Mouse (Mus musculus) forebrain, embryonic 11.5 days (tissue): ENCODE measurements around the gene Olfr64. TPM values are rescaled to one million over a fixed set of nuclear protein-coding genes. Genes with fewer than 3 reads are reported as not detected.

Experiments used
- ATAC-seq: fragments of 200-750 bp; cut with Nextera tagmentation; replicated peaks from 2 replicates; pipeline ENCODE4 v1.8.0; 2017; ENCODE audit warnings: moderate TSS enrichment; ENCODE audit not compliant: low FRiP score
- DNase-seq: peaks from one replicate; pipeline ENCODE4 v3.0.0-alpha.2; 2017; ENCODE audit warnings: low spot score
- H3K27ac ChIP-seq: fragments of 300-500 bp; sonication (generic); 2 replicates; pipeline ENCODE4 v1.5.1; 2014; ENCODE audit warnings: low read depth, low read length
- H3K27me3 ChIP-seq: fragments of 300-500 bp; sonication (generic); 2 replicates; pipeline ENCODE4 v1.6.1; 2014; ENCODE audit warnings: mild to moderate bottlenecking, low read length, mixed read lengths; ENCODE audit not compliant: control insufficient read depth, insufficient read depth
- H3K36me3 ChIP-seq: fragments of 300-500 bp; sonication (generic); 2 replicates; pipeline ENCODE4 v1.6.1; 2014; ENCODE audit warnings: mild to moderate bottlenecking, low read length, moderate library complexity, mixed read lengths; ENCODE audit not compliant: control insufficient read depth, insufficient read depth
- H3K4me1 ChIP-seq: fragments of 300-500 bp; sonication (generic); replicated peaks from 2 replicates; pipeline ENCODE4 v1.6.1; 2014; ENCODE audit warnings: low read length, mixed read lengths; ENCODE audit not compliant: control insufficient read depth, insufficient read depth
- H3K4me2 ChIP-seq: fragments of 300-500 bp; sonication (generic); 2 replicates; pipeline ENCODE4 v1.6.1; 2014; ENCODE audit warnings: low read depth, mild to moderate bottlenecking, low read length, moderate library complexity, mixed read lengths; ENCODE audit not compliant: severe bottlenecking
- H3K4me3 ChIP-seq: fragments of 300-500 bp; sonication (generic); 2 replicates; pipeline ENCODE4 v1.5.1; 2014; ENCODE audit warnings: low read depth, low read length
- H3K9ac ChIP-seq: fragments of 300-500 bp; sonication (generic); 2 replicates; pipeline ENCODE4 v1.6.1; 2014; ENCODE audit warnings: low read length
- H3K9me3 ChIP-seq: fragments of 300-500 bp; sonication (generic); 2 replicates; pipeline ENCODE4 v1.6.1; 2016; ENCODE audit warnings: low read length, mixed read lengths; ENCODE audit not compliant: control insufficient read depth
- WGBS: fragments of 180-500 bp; shearing (Covaris S2); extraction: QIAGEN DNeasy Blood & Tissue Kit; methylation state at CpG from one replicate; pipeline ENCODE4 v1.1.7; 2014; 5-methylcytosine and 5-hydroxymethylcytosine counted together
- polyA plus RNA-seq: library from polyadenylated mRNA; unstranded; fragments of >200 nt; fragmentation: Nextera tagmentation; extraction: Ambion mirVana; gene quantifications from 2 replicates; pipeline ENCODE4 v1.2.1, GENCODE M21; 2014

The Olfr64 gene
- polyA plus RNA-seq: not detected in 2 replicates

- 81% methylated on average over 1 of the region's 1 CpGs for WGBS
- ATAC-seq: no peak
- Histone ChIP-seq H3K9ac (no peak within 1 kb of the TSS), H3K4me3 (no peak within 1 kb of the TSS), H3K4me1 (no peaks in the 10 kb centered on the region), H3K27ac (no peak within 1 kb of the TSS), H3K27me3 (no peaks in the 10 kb centered on the region), H3K9me3 (no peaks in the 10 kb centered on the region), H3K36me3 (no peaks in the 10 kb centered on the region), H3K4me2 (no peak within 1 kb of the TSS)
- DNase-seq: no peak
These were observed at the start of gene Olfr64 for GRCm38 (mm10) chr7:103894385-103894784. Olfr64 (minus strand) TSS chr7:103894485.

- Histone ChIP-seq H3K4me3 (no peak overlapping the region), H3K27me3 (no peaks in the 10 kb centered on the region), H3K4me2 (no peak overlapping the region), H3K9ac (no peak overlapping the region), H3K36me3 (no peaks in the 10 kb centered on the region), H3K9me3 (no peaks in the 10 kb centered on the region), H3K4me1 (no peaks in the 10 kb centered on the region), H3K27ac (no peak overlapping the region)
- WGBS: 28% methylated on average over 2 of the region's 2 CpGs
- 0 out of 2 replicates have a peak, but pooled peaks have one; percentile 61 for ATAC-seq
- DNase-seq: peak; percentile 79
These were observed 48.4 kb upstream of the Olfr64 start for GRCm38 (mm10) chr7:103942730-103943129.

- no peak within 1 kb of the TSS for H3K4me3 ChIP-seq
- WGBS: 75% methylated on average over 2 of the region's 2 CpGs
- no peaks in the 10 kb centered on the region for H3K27me3 ChIP-seq
- DNase-seq: no peak
- H3K4me2 ChIP-seq: no peak within 1 kb of the TSS
- no peak for ATAC-seq
- H3K36me3 ChIP-seq: no peaks in the 10 kb centered on the region
- no peaks in the 10 kb centered on the region for H3K9me3 ChIP-seq
- H3K27ac ChIP-seq: no peak within 1 kb of the TSS
- no peaks in the 10 kb centered on the region for H3K4me1 ChIP-seq
- no peak within 1 kb of the TSS for H3K9ac ChIP-seq
These were observed 40.0 kb upstream of the Olfr64 start, which contains the start of gene Olfr632 for GRCm38 (mm10) chr7:103934264-103934663. Olfr632 (plus strand) TSS chr7:103934347.

GRCm38 (mm10) chr7:103928525-103928924 lies 34.2 kb upstream of the Olfr64 start, which contains the start of gene Olfr631:
Olfr631 (plus strand) TSS chr7:103928825.
- DNase-seq (no peak), ATAC-seq (no peak)
- Histone ChIP-seq H3K27ac (no peak within 1 kb of the TSS), H3K4me2 (no peak within 1 kb of the TSS), H3K9me3 (no peaks in the 10 kb centered on the region), H3K4me3 (no peak within 1 kb of the TSS), H3K4me1 (no peaks in the 10 kb centered on the region), H3K27me3 (no peaks in the 10 kb centered on the region), H3K36me3 (no peaks in the 10 kb centered on the region), H3K9ac (no peak within 1 kb of the TSS)

GRCm38 (mm10) chr7:103915338-103915737 lies 21.1 kb upstream of the Olfr64 start:
- Histone ChIP-seq H3K9me3 (no peaks in the 10 kb centered on the region), H3K4me3 (no peak overlapping the region), H3K9ac (no peak overlapping the region), H3K4me2 (no peak overlapping the region), H3K27me3 (no peaks in the 10 kb centered on the region), H3K27ac (no peak overlapping the region), H3K36me3 (no peaks in the 10 kb centered on the region), H3K4me1 (no peaks in the 10 kb centered on the region)
- DNase-seq (no peak), ATAC-seq (0 out of 2 replicates have a peak, but pooled peaks have one; percentile 18)

GRCm38 (mm10) chr7:103912969-103913511 lies 18.8 kb upstream of the Olfr64 start:
- DNase-seq: no peak
- no peak overlapping the region for H3K27ac ChIP-seq
- WGBS: 39% methylated on average over 8 of the region's 8 CpGs
- H3K9me3 ChIP-seq: no peaks in the 10 kb centered on the region
- H3K4me2 ChIP-seq: no peak overlapping the region
- no peaks in the 10 kb centered on the region for H3K36me3 ChIP-seq
- no peak overlapping the region for H3K4me3 ChIP-seq
- no peaks in the 10 kb centered on the region for H3K27me3 ChIP-seq
- no peaks in the 10 kb centered on the region for H3K4me1 ChIP-seq
- ATAC-seq: no peak
- no peak overlapping the region for H3K9ac ChIP-seq

- H3K9ac ChIP-seq: no peak overlapping the region
- H3K4me3 ChIP-seq: no peak overlapping the region
- H3K36me3 ChIP-seq: no peaks in the 10 kb centered on the region
- H3K9me3 ChIP-seq: no peaks in the 10 kb centered on the region
- ATAC-seq (no peak), DNase-seq (no peak)
- no peak overlapping the region for H3K27ac ChIP-seq
- H3K4me2 ChIP-seq: no peak overlapping the region
- WGBS: 53% methylated on average over 3 of the region's 3 CpGs
- no peaks in the 10 kb centered on the region for H3K4me1 ChIP-seq
- H3K27me3 ChIP-seq: no peaks in the 10 kb centered on the region
These were observed 15.8 kb upstream of the Olfr64 start for GRCm38 (mm10) chr7:103910047-103910446.

- Histone ChIP-seq H3K9ac (no peak within 1 kb of the TSS), H3K4me3 (no peak within 1 kb of the TSS), H3K36me3 (no peaks in the 10 kb centered on the region), H3K4me1 (no peaks in the 10 kb centered on the region), H3K4me2 (no peak within 1 kb of the TSS), H3K9me3 (no peaks in the 10 kb centered on the region; the same call in 1 of the 2 replicates), H3K27me3 (no peaks in the 10 kb centered on the region), H3K27ac (no peak within 1 kb of the TSS)
- WGBS: 88% methylated on average over 2 of the region's 2 CpGs
- ATAC-seq: no peak
- no peak for DNase-seq
These were observed 8.9 kb upstream of the Olfr64 start, which contains the start of gene Olfr65 for GRCm38 (mm10) chr7:103903187-103903586. Olfr65 (plus strand) TSS chr7:103903487.

- ATAC-seq: no peak
- Histone ChIP-seq H3K9ac (no peak within 1 kb of the TSS), H3K4me2 (no peak within 1 kb of the TSS), H3K27ac (no peak within 1 kb of the TSS), H3K9me3 (no peaks in the 10 kb centered on the region), H3K4me1 (no peaks in the 10 kb centered on the region), H3K36me3 (no peaks in the 10 kb centered on the region), H3K4me3 (no peak within 1 kb of the TSS), H3K27me3 (no peaks in the 10 kb centered on the region)
- DNase-seq: no peak
These were observed 8.1 kb downstream of the Olfr64 start, which contains the start of gene Olfr66 for GRCm38 (mm10) chr7:103886152-103886551. Olfr66 (minus strand) TSS chr7:103886252.
